Comparison of ENCODE assay signal across 13 mouse cellular contexts in genomic region chr8:11461847-11462246, GRCm38 (mm10). TPM values are rescaled to one million over a fixed set of nuclear protein-coding genes. Genes with fewer than 3 reads are reported as not detected.
DNase-seq lines count a peak whose midpoint lies in the region; ATAC-seq and TF ChIP-seq lines count a peak whose summit lies in the region.
"Had no signal": no experiment of that assay in that cellular context is flagged by ENCODE, and none has a peak within 500 bp of the region (broad histone marks: within the 10 kb centered on the region; RNA-seq: fewer than 3 reads in every experiment).

No protein-coding gene starts in this region.

- peaks cover 38% of the 10 kb centered on the region for H3K4me1 ChIP-seq in kidney, postnatal 0 days (replicated peaks; ENCODE audit: insufficient read depth, low read length)
- H3K4me1 ChIP-seq in hindbrain, embryonic 12.5 days: peaks cover 12% of the 10 kb centered on the region

- ATAC-seq in cerebellum, adult (ENCODE audit: insufficient number of reproducible peaks, low FRiP score, low TSS enrichment): peak; percentile 69
- no peak for ATAC-seq in kidney, postnatal 0 days (replicated peaks; ENCODE audit: low FRiP score, low read depth)
- no peak for ATAC-seq in hindbrain, embryonic 12.5 days (ENCODE audit: low FRiP score)
- no peak for ATAC-seq in activated CD4-positive, CD25-positive, alpha-beta regulatory T cell, adult 4 months
- ATAC-seq: lung, postnatal 0 days; midbrain, embryonic 16.5 days had no signal

- H3K27me3 ChIP-seq in kidney, postnatal 0 days (ENCODE audit: insufficient read depth, low read length): no peaks in the 10 kb centered on the region
- H3K27me3 ChIP-seq in hindbrain, embryonic 12.5 days: no peaks in the 10 kb centered on the region; the same call in 1 of the 2 replicates

- no peak overlapping the region for H3K4me2 ChIP-seq in kidney, postnatal 0 days (ENCODE audit: low read length)
- H3K4me2 ChIP-seq in hindbrain, embryonic 12.5 days (replicated peaks): no peak overlapping the region

- no peak overlapping the region for H3K4me3 ChIP-seq in kidney, postnatal 0 days (replicated peaks; ENCODE audit: low read depth, low read length)
- H3K4me3 ChIP-seq in hindbrain, embryonic 12.5 days: no peak overlapping the region
- H3K4me3 ChIP-seq: erythroblast, embryonic 14.5 days had no signal

- H3K36me3 ChIP-seq in kidney, postnatal 0 days (ENCODE audit: insufficient read depth, low read length): no peaks in the 10 kb centered on the region
- no peaks in the 10 kb centered on the region for H3K36me3 ChIP-seq in hindbrain, embryonic 12.5 days
- H3K36me3 ChIP-seq: G1E had no signal

- peak overlapping the region; percentile 57; the same call in 1 of the 2 replicates for H3K27ac ChIP-seq in kidney, postnatal 0 days
- H3K27ac ChIP-seq in hindbrain, embryonic 12.5 days: no peak overlapping the region

- DNase-seq in cerebellum, postnatal 4 days (ENCODE audit: low spot score in 2 of 2): no peak
- no peak for DNase-seq in kidney, postnatal 0 days (ENCODE audit: low spot score)
- no peak for DNase-seq in kidney, adult 8-10 months
- DNase-seq in adrenal gland, postnatal 10 days: peak; percentile 69
- peak; percentile 59 to 69 for DNase-seq in cerebellum, postnatal 25 days
- DNase-seq: right cerebral cortex, postnatal 4 days had no signal

- H3K9ac ChIP-seq in kidney, postnatal 0 days (ENCODE audit: low read depth, low read length): no peak overlapping the region
- H3K9ac ChIP-seq in hindbrain, embryonic 12.5 days: no peak overlapping the region

- TF ChIP-seq CTCF in kidney, postnatal 0 days (IDR thresholded peaks at IDR 0.05; ENCODE audit: low read depth): no peak

- 48% methylated on average over 2 of the region's 2 CpGs for WGBS in kidney, postnatal 0 days
- WGBS in hindbrain, embryonic 12.5 days: 58% methylated on average over 2 of the region's 2 CpGs

- H3K9me3 ChIP-seq in kidney, postnatal 0 days (replicated peaks; ENCODE audit: low read length): no peaks in the 10 kb centered on the region
- no peaks in the 10 kb centered on the region for H3K9me3 ChIP-seq in hindbrain, embryonic 12.5 days (replicated peaks)
- H3K9me3 ChIP-seq: G1E had no signal

RNA-seq across cellular contexts. Expression of gene Rab20, which starts 16.7 kb away (rescaled TPM):
- 44.3 and 48.0 TPM in 2 replicates for polyA plus RNA-seq in kidney, postnatal 0 days (2015; fragmentation: Nextera tagmentation; extraction: Ambion mirVana)
- total RNA-seq in adrenal gland, postnatal 10 days (2021): 1 to 10 TPM; 5.1 to 5.7 TPM
- 0.79 and 1.6 TPM in 2 replicates for polyA plus RNA-seq in hindbrain, embryonic 12.5 days (2016; fragmentation: Nextera tagmentation; extraction: Ambion mirVana)
- polyA plus RNA-seq in activated CD4-positive, CD25-positive, alpha-beta regulatory T cell, adult 4 months (2017; shearing (Covaris generic)): 1 to 10 TPM; 7.8 to 8.7 TPM
- total RNA-seq: G1E had no signal
- polyA plus RNA-seq: G1E had no signal

RNA-seq across cellular contexts. Expression of gene Naxd, which starts 35.5 kb away (rescaled TPM):
- 111 and 115 TPM in 2 replicates for polyA plus RNA-seq in kidney, postnatal 0 days (2015; fragmentation: Nextera tagmentation; extraction: Ambion mirVana)
- total RNA-seq in adrenal gland, postnatal 10 days (2021): 10 to 100 TPM; 60.9 to 63.3 TPM
- polyA plus RNA-seq in hindbrain, embryonic 12.5 days (2016; fragmentation: Nextera tagmentation; extraction: Ambion mirVana): 109 and 121 TPM in 2 replicates
- 10 to 100 TPM; 46.7 to 61.4 TPM for polyA plus RNA-seq in activated CD4-positive, CD25-positive, alpha-beta regulatory T cell, adult 4 months (2017; shearing (Covaris generic))

Comparison
In these comparisons a context has a peak if more than half of its experiments do, and no peak if none do; other contexts are left out.
1. DNase-seq: peak in adrenal gland, postnatal 10 days (single experiment) and cerebellum, postnatal 25 days (2 of 2); none in cerebellum, postnatal 4 days (0 of 2), kidney, postnatal 0 days (single experiment) and kidney, adult 8-10 months (0 of 2).